Mouse (Mus musculus): ENCODE data around the gene Rhoc. TPM values are rescaled to one million over a fixed set of nuclear protein-coding genes. Genes with fewer than 3 reads are reported as not detected.
A peak's percentile ranks its signal among the peaks of the same experiment; 100 is the strongest.

Gene Rhoc
- polyA plus RNA-seq, 1 experiment from 2014 or later: 168 TPM

DNA sequence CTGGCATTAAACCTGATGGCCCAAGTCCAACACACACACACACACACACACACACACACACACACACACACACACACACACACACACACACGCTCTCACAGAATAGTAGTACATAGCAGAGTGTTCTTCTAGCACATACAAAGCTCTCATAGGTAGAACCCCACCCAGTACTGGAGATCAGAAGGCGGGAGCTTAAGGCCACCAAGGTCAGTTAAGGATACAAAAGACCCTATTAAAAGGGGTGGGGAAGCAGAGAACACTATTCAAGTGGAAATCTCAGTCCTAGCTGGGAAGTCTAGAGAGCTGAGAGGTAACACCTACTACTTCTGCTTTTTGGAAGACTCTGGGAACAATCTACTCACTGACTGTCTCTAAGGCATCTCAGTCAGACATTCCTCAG is 27.2 kb downstream of the Rhoc start:
- WGBS: 65% methylated on average over 2 of the region's 2 CpGs
- H3K4me1 ChIP-seq (ENCODE audit: control insufficient read depth, insufficient read depth, low read length): peaks cover 31% of the 10 kb centered on the region
- no peaks in the 10 kb centered on the region for H3K36me3 ChIP-seq (ENCODE audit: control insufficient read depth, insufficient read depth, low read length)
- no peaks in the 10 kb centered on the region for H3K27me3 ChIP-seq (ENCODE audit: control insufficient read depth, insufficient read depth, low read length)
- H3K9ac ChIP-seq (ENCODE audit: low read length): no peak overlapping the region
- no peak overlapping the region for H3K4me3 ChIP-seq (replicated peaks; ENCODE audit: low read length)
- H3K9me3 ChIP-seq (replicated peaks; ENCODE audit: control insufficient read depth, low read length): no peaks in the 10 kb centered on the region
- no peak overlapping the region for H3K27ac ChIP-seq (ENCODE audit: low read length)
- no peak overlapping the region for H3K4me2 ChIP-seq (ENCODE audit: low read depth, low read length)
- ATAC-seq (ENCODE audit: insufficient read depth, low FRiP score): no peak

DNA sequence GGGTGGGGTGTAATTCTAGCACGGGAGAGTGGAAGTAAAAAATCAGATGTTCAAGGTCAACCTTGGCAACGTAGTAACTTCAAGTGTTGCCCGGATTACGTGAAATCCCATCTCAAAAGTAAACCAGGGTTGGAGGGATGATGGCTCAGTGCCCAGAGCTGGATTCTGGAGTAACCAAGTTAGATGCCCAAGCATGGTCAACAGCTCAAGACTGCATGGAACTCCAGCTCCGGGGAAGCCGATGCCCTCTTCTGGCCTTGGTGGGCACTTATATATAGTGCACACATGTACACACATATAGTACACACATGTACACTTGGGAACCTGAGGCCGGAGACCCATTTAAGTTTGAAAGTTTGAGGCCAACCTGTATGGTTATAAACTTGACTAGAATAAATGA is 28.0 kb downstream of the Rhoc start:
- Histone ChIP-seq H3K27ac (ENCODE audit: low read length) (no peak overlapping the region), H3K9ac (ENCODE audit: low read length) (no peak overlapping the region), H3K27me3 (ENCODE audit: control insufficient read depth, insufficient read depth, low read length) (no peaks in the 10 kb centered on the region), H3K36me3 (ENCODE audit: control insufficient read depth, insufficient read depth, low read length) (no peaks in the 10 kb centered on the region), H3K4me2 (ENCODE audit: low read depth, low read length) (peak overlapping the region; percentile 73; the same call in 1 of the 2 replicates), H3K4me3 (replicated peaks; ENCODE audit: low read length) (no peak overlapping the region), H3K4me1 (ENCODE audit: control insufficient read depth, insufficient read depth, low read length) (peaks cover 31% of the 10 kb centered on the region), H3K9me3 (replicated peaks; ENCODE audit: control insufficient read depth, low read length) (no peaks in the 10 kb centered on the region)
- 85% methylated on average over 7 of the region's 7 CpGs for WGBS
- no peak for ATAC-seq (ENCODE audit: insufficient read depth, low FRiP score)

DNA sequence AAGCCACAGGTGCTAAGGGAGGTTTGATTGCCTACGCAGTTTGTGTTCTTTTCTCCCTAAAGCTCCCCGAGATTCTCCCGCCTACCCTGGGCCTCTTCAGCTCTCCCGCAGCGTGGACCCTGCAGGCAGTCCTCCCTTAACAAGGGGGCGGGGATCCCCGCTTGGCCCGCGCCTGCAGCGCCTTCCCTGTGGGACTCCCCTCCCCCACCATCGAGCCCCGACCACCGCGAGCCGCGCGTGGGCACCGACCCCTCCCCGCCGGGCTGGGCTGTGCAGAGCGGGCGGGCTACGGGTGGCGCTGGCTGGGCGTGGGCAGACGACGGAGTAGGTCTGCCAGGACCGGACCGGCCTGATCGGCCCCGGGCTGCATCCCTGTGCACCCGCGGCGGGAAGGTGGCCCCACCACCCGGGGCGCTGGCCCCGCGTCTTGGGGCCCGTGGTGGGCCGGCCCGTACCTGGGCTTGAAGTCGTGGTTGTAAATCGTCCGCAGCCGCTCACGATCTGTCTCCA is 29.4 kb downstream of the Rhoc start:
- Histone ChIP-seq H3K9me3 (replicated peaks; ENCODE audit: control insufficient read depth, low read length) (no peaks in the 10 kb centered on the region), H3K36me3 (ENCODE audit: control insufficient read depth, insufficient read depth, low read length) (no peaks in the 10 kb centered on the region), H3K9ac (ENCODE audit: low read length) (peak overlapping the region; percentile 93), H3K4me3 (replicated peaks; ENCODE audit: low read length) (peak overlapping the region; percentile 91), H3K27ac (ENCODE audit: low read length) (peak overlapping the region; percentile 97), H3K4me1 (ENCODE audit: control insufficient read depth, insufficient read depth, low read length) (peaks cover 22% of the 10 kb centered on the region), H3K27me3 (ENCODE audit: control insufficient read depth, insufficient read depth, low read length) (no peaks in the 10 kb centered on the region), H3K4me2 (ENCODE audit: low read depth, low read length) (peak overlapping the region; percentile 73)
- 0% methylated on average over 46 of the region's 46 CpGs for WGBS
- ATAC-seq (ENCODE audit: insufficient read depth, low FRiP score): peak; percentile 74

DNA sequence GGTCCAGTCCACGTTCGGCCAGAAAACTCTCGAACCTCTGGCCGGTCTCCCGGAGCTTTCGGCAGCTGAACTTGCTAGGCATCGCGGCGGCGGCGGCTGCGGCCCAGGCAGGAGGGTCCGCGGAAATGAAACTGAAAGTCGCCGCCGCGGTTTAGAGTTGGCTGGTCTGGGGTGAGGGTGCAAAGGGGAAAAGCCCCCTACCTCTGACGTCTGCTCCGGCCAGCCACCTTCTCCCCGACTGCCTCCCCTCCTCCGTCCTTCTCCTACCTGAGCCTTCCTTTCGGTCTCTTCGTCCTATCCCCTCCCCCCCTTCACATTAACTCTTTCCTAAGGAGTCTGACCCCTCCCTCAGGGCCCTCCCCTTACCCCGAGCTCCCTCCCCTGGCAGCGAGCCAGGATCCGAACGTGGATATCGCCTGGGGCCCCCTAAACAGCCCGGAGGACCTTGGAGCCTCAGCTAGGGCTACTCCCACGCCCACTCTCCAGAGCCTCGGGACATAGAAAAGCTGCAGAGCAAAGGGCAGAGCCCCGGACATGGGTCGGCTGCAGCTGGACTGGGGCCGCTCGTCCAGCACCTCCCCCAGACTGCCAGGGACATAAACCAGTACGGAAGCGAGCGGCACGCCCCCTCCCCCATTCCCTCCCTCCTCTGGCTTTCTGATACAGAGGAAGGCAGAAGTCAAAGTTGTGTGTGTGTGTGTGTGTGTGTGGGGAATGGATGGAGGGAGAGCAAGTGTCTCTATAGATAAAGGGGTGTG is 30.0 kb downstream of the Rhoc start, which contains the start of gene Mov10:
Gene Mov10, minus strand, starts transcription at position 573 of the 758 bp plus-strand sequence.
- peak within 1 kb of the TSS; percentile 91 for H3K4me3 ChIP-seq (replicated peaks; ENCODE audit: low read length)
- peak within 1 kb of the TSS; percentile 93 for H3K9ac ChIP-seq (ENCODE audit: low read length)
- H3K27me3 ChIP-seq (ENCODE audit: control insufficient read depth, insufficient read depth, low read length): no peaks in the 10 kb centered on the region
- H3K36me3 ChIP-seq (ENCODE audit: control insufficient read depth, insufficient read depth, low read length): no peaks in the 10 kb centered on the region
- peak; percentile 84 for ATAC-seq (ENCODE audit: insufficient read depth, low FRiP score)
- peak within 1 kb of the TSS; percentile 73 for H3K4me2 ChIP-seq (ENCODE audit: low read depth, low read length)
- peak within 1 kb of the TSS; percentile 97 for H3K27ac ChIP-seq (ENCODE audit: low read length)
- H3K9me3 ChIP-seq (replicated peaks; ENCODE audit: control insufficient read depth, low read length): no peaks in the 10 kb centered on the region
- peaks cover 22% of the 10 kb centered on the region for H3K4me1 ChIP-seq (ENCODE audit: control insufficient read depth, insufficient read depth, low read length)
- under 1% methylated on average over 40 of the region's 40 CpGs for WGBS

DNA sequence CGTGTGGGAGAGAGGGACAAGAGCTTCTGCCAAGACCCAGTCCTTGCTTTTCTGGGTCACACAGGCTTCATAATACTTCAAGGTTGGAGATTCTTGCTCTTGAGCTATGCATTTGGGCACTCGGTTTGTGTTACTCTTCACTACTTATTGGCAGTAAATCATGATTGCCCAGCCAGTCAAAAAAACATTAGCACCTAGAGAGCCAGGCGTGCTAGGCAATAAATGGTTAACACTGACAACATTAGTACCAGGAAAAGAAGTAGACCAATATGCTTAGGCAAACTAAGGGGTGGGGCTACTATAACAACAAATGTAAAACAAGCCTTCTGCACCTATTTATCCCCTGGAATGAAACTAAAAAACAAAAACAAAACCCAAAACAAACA is 30.6 kb downstream of the Rhoc start:
- no peak for ATAC-seq (ENCODE audit: insufficient read depth, low FRiP score)
- H3K27me3 ChIP-seq (ENCODE audit: control insufficient read depth, insufficient read depth, low read length): no peaks in the 10 kb centered on the region
- H3K9me3 ChIP-seq (replicated peaks; ENCODE audit: control insufficient read depth, low read length): no peaks in the 10 kb centered on the region
- peak overlapping the region; percentile 93 for H3K9ac ChIP-seq (ENCODE audit: low read length)
- peak overlapping the region; percentile 73 for H3K4me2 ChIP-seq (ENCODE audit: low read depth, low read length)
- peak overlapping the region; percentile 97 for H3K27ac ChIP-seq (ENCODE audit: low read length)
- peak overlapping the region; percentile 91 for H3K4me3 ChIP-seq (replicated peaks; ENCODE audit: low read length)
- WGBS: 2% methylated on average over 3 of the region's 3 CpGs
- no peaks in the 10 kb centered on the region for H3K36me3 ChIP-seq (ENCODE audit: control insufficient read depth, insufficient read depth, low read length)
- peaks cover 22% of the 10 kb centered on the region for H3K4me1 ChIP-seq (ENCODE audit: control insufficient read depth, insufficient read depth, low read length)

DNA sequence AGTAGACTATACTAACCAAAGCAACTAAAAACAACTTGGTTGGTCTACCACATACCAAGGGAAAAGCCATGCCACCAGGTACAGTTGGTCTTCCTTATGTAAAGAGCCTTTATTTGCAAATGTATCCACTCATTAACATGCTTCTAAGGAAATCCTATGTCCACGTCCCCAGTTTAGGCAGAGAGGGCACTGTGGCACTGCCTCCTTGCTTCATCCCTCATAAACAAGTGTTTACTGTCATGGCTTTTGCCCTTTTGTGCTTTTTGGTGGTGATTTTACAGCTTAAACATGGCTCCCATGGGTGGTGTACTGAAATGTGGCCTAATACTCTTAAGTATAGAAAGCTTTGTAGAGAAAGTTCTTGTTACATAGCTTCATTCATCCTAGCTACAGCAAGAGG is 32.3 kb downstream of the Rhoc start:
- Histone ChIP-seq H3K9me3 (replicated peaks; ENCODE audit: control insufficient read depth, low read length) (no peaks in the 10 kb centered on the region), H3K4me1 (ENCODE audit: control insufficient read depth, insufficient read depth, low read length) (peaks cover 20% of the 10 kb centered on the region), H3K27me3 (ENCODE audit: control insufficient read depth, insufficient read depth, low read length) (no peaks in the 10 kb centered on the region), H3K4me3 (replicated peaks; ENCODE audit: low read length) (no peak overlapping the region), H3K27ac (ENCODE audit: low read length) (no peak overlapping the region), H3K9ac (ENCODE audit: low read length) (no peak overlapping the region), H3K4me2 (ENCODE audit: low read depth, low read length) (no peak overlapping the region), H3K36me3 (ENCODE audit: control insufficient read depth, insufficient read depth, low read length) (0 out of 2 replicates have a peak, but pooled peaks cover 3% of the 10 kb centered on the region)
- 68% methylated on average over 1 of the region's 1 CpGs for WGBS
- ATAC-seq (ENCODE audit: insufficient read depth, low FRiP score): no peak

DNA sequence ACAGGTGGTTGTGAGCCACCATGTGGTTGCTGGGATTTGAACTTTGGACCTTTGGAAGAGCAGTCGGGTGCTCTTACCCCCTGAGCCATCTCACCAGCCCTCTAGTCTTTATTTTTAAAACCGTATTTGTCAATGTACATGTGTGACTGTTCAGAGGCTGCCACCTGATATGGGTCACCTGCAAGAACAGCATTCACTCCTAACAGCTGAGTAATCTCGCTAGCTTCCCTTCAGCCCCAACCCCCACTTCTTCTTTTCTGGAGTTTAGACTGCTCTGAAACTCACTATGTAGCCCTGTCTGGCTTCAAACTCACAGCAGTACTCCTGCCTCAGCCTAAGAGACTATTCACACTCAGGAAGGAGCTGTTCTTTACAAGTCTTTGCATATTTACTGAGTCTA is 34.2 kb downstream of the Rhoc start:
- H3K9me3 ChIP-seq (replicated peaks; ENCODE audit: control insufficient read depth, low read length): no peaks in the 10 kb centered on the region
- no peak overlapping the region for H3K4me2 ChIP-seq (ENCODE audit: low read depth, low read length)
- H3K27me3 ChIP-seq (ENCODE audit: control insufficient read depth, insufficient read depth, low read length): no peaks in the 10 kb centered on the region
- H3K27ac ChIP-seq (ENCODE audit: low read length): no peak overlapping the region
- peaks cover 12% of the 10 kb centered on the region for H3K4me1 ChIP-seq (ENCODE audit: control insufficient read depth, insufficient read depth, low read length)
- peaks cover 7% of the 10 kb centered on the region; the same call in 1 of the 2 replicates for H3K36me3 ChIP-seq (ENCODE audit: control insufficient read depth, insufficient read depth, low read length)
- no peak for ATAC-seq (ENCODE audit: insufficient read depth, low FRiP score)
- H3K9ac ChIP-seq (ENCODE audit: low read length): no peak overlapping the region
- WGBS: 78% methylated on average over 3 of the region's 3 CpGs
- H3K4me3 ChIP-seq (replicated peaks; ENCODE audit: low read length): no peak overlapping the region

DNA sequence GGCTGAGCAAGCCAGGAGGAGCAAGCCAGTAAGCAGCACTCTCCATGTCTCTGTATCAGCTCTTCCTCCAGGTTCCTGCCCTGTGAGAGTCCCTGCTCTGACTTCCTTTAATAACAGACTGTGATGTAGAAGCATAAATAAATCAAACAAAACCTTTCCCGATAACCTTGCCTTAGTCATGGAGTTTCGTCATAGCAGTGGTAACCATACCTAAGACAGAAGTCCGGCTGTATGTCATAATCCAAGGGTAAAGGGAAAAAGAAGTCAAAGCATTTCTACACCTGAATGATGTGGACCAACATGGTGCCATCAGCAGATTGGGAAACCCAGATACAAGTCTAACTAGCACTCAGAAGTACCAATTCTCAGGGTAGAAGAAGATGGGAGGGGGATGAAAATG is 47.6 kb downstream of the Rhoc start:
- Histone ChIP-seq H3K4me3 (replicated peaks; ENCODE audit: low read length) (no peak overlapping the region), H3K27me3 (ENCODE audit: control insufficient read depth, insufficient read depth, low read length) (no peaks in the 10 kb centered on the region), H3K36me3 (ENCODE audit: control insufficient read depth, insufficient read depth, low read length) (peaks cover 12% of the 10 kb centered on the region), H3K9me3 (replicated peaks; ENCODE audit: control insufficient read depth, low read length) (no peaks in the 10 kb centered on the region), H3K9ac (ENCODE audit: low read length) (no peak overlapping the region), H3K27ac (ENCODE audit: low read length) (no peak overlapping the region), H3K4me2 (ENCODE audit: low read depth, low read length) (no peak overlapping the region), H3K4me1 (ENCODE audit: control insufficient read depth, insufficient read depth, low read length) (no peaks in the 10 kb centered on the region)
- no peak for ATAC-seq (ENCODE audit: insufficient read depth, low FRiP score)
- WGBS: 91% methylated on average over 3 of the region's 3 CpGs

DNA sequence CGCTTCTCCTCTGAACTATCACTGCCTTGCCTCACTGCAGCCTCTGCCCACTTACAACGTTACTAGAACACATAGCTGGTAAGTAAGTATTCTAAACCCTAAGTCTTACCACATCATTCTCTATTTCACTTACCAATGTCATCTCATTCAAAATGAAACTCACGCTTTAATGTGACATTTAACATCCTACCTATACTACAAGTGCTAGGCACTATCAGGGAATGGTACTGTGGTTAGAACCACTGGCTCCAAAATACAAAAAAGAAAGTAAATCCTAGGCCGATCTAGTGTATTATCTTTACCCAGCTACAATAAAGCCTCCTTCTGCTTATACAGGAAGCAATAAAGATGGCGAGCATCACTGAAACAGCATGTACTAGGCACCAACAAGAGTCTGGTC is 52.9 kb downstream of the Rhoc start:
- H3K9me3 ChIP-seq (replicated peaks; ENCODE audit: control insufficient read depth, low read length): no peaks in the 10 kb centered on the region
- no peak overlapping the region for H3K4me2 ChIP-seq (ENCODE audit: low read depth, low read length)
- H3K36me3 ChIP-seq (ENCODE audit: control insufficient read depth, insufficient read depth, low read length): peaks cover 7% of the 10 kb centered on the region; the same call in 1 of the 2 replicates
- H3K4me3 ChIP-seq (replicated peaks; ENCODE audit: low read length): no peak overlapping the region
- ATAC-seq (ENCODE audit: insufficient read depth, low FRiP score): no peak
- 95% methylated on average over 5 of the region's 5 CpGs for WGBS
- H3K27ac ChIP-seq (ENCODE audit: low read length): no peak overlapping the region
- H3K9ac ChIP-seq (ENCODE audit: low read length): no peak overlapping the region
- no peaks in the 10 kb centered on the region for H3K27me3 ChIP-seq (ENCODE audit: control insufficient read depth, insufficient read depth, low read length)
- H3K4me1 ChIP-seq (ENCODE audit: control insufficient read depth, insufficient read depth, low read length): no peaks in the 10 kb centered on the region
